Mouse (Mus musculus) liver, postnatal 0 days (tissue): Measurements from ENCODE around the gene Aph1c. TPM values are rescaled to one million over a fixed set of nuclear protein-coding genes. Genes with fewer than 3 reads are reported as not detected.

ENCODE experiments used
- ATAC-seq: fragments of 200-750 bp; cut with Nextera tagmentation; 2 replicates; pipeline ENCODE4 v1.8.0; 2017; ENCODE audit warnings: mild to moderate bottlenecking, moderate library complexity
- DNase-seq: peaks from one replicate; pipeline ENCODE4 v3.0.0-alpha.2; 2016
- H3K27ac ChIP-seq: fragments of 300-500 bp; sonication (generic); 2 replicates; pipeline ENCODE4 v1.5.1; 2014; ENCODE audit warnings: antibody characterized with exemption, moderate library complexity, mild to moderate bottlenecking, low read depth
- H3K27me3 ChIP-seq: fragments of 300-500 bp; sonication (generic); 2 replicates; pipeline ENCODE4 v1.6.1; 2014; ENCODE audit warnings: low read length, control low read depth, mixed read lengths; ENCODE audit not compliant: insufficient read depth
- H3K36me3 ChIP-seq: fragments of 300-500 bp; sonication (generic); replicated peaks from 2 replicates; pipeline ENCODE4 v1.6.1; 2014; ENCODE audit warnings: mild to moderate bottlenecking, control low read depth, low read length, moderate library complexity, mixed read lengths; ENCODE audit not compliant: insufficient read depth
- H3K4me1 ChIP-seq: fragments of 300-500 bp; sonication (generic); 2 replicates; pipeline ENCODE4 v1.6.1; 2014; ENCODE audit warnings: antibody characterized with exemption, mild to moderate bottlenecking, control low read depth; ENCODE audit not compliant: insufficient read depth
- H3K4me2 ChIP-seq: fragments of 300-500 bp; sonication (generic); 2 replicates; pipeline ENCODE4 v1.6.1; 2014; ENCODE audit warnings: low read depth, mild to moderate bottlenecking, low read length, moderate library complexity, mixed read lengths
- H3K4me3 ChIP-seq: fragments of 300-500 bp; sonication (generic); 2 replicates; pipeline ENCODE4 v1.5.1; 2014; ENCODE audit warnings: low read depth, low read length
- H3K9ac ChIP-seq: fragments of 300-500 bp; sonication (generic); replicated peaks from 2 replicates; pipeline ENCODE4 v1.6.1; 2014; ENCODE audit warnings: mild to moderate bottlenecking, moderate library complexity
- H3K9me3 ChIP-seq: fragments of 300-500 bp; sonication (generic); 2 replicates; pipeline ENCODE4 v1.6.1; 2016; ENCODE audit warnings: mild to moderate bottlenecking, control low read depth, low read length, mixed read lengths
- CTCF ChIP-seq: sonication (generic); IDR thresholded peaks from 2 replicates; pipeline ENCODE4 v1.5.1; 2016; ENCODE audit warnings: antibody characterized with exemption, low read depth
- EP300 ChIP-seq: IDR thresholded peaks from 2 replicates; pipeline ENCODE4 v1.6.1; 2016; ENCODE audit warnings: antibody characterized with exemption, low read depth, mild to moderate bottlenecking
- WGBS: fragments of 180-500 bp; shearing (Covaris S2); extraction: QIAGEN DNeasy Blood & Tissue Kit; methylation state at CpG from one replicate; pipeline ENCODE4 v1.1.7; 2014; ENCODE audit not compliant: insufficient replicate concordance; 5-methylcytosine and 5-hydroxymethylcytosine counted together
- polyA plus RNA-seq: library from polyadenylated mRNA; unstranded; fragments of >200 nt; fragmentation: Nextera tagmentation; extraction: Ambion mirVana; gene quantifications from 2 replicates; pipeline ENCODE4 v1.2.1, GENCODE M21; 2015

Aph1c gene
- polyA plus RNA-seq, 1 experiment from 2014 or later: 3.3 TPM

DNA sequence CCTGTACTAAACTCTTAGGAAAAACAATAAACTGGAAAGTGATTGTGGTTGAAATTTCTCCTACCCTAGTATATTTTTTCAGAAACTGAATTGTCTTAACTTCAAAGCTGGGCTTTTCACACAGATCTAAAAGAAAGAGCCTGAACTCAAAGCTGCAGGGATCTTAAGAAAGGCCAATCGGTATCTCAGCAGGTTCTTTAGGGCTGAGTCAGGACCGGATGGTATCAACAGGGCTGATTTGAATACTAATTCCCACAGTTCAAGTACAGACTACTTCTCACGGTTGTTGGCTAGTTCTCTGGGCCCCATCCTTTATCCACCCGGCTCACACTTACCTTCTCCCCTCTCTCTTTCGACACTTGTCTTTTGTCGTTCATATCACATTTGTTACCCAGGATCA lies 18.1 kb upstream of the Aph1c start:
- Histone ChIP-seq H3K36me3 (peaks cover 18% of the 10 kb centered on the region), H3K9ac (no peak overlapping the region), H3K4me2 (no peak overlapping the region), H3K9me3 (no peaks in the 10 kb centered on the region), H3K27ac (no peak overlapping the region), H3K27me3 (no peaks in the 10 kb centered on the region), H3K4me3 (no peak overlapping the region), H3K4me1 (no peaks in the 10 kb centered on the region)
- ATAC-seq: no peak
- no peak for TF ChIP-seq EP300
- no peak for TF ChIP-seq CTCF
- WGBS: 81% methylated on average over 6 of the region's 6 CpGs
- DNase-seq: no peak

DNA sequence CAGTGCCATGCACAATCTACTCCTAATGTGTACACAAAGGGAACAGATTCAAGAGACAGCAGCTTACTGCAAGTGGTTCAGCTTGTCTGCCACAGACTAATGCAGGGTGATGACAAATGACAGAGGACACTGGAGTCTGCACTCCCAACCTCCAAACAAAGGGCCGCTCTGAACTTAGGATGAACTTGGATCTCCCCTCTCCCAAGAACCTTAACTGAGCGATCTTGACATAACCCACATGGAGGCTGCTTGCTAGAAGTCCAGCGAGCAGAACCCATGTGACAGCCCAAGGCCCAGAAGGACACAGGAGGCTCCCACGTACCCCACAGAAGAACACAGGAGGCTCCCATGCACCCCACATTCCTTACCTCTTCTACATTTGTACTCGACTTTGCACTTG lies 16.4 kb upstream of the Aph1c start:
- Histone ChIP-seq H3K4me1 (no peaks in the 10 kb centered on the region), H3K4me2 (no peak overlapping the region), H3K27me3 (no peaks in the 10 kb centered on the region), H3K27ac (no peak overlapping the region), H3K36me3 (peaks cover 31% of the 10 kb centered on the region), H3K9me3 (no peaks in the 10 kb centered on the region), H3K4me3 (no peak overlapping the region), H3K9ac (no peak overlapping the region)
- ATAC-seq (no peak), DNase-seq (no peak)
- no peak for TF ChIP-seq CTCF
- TF ChIP-seq EP300: no peak
- 81% methylated on average over 5 of the region's 5 CpGs for WGBS

DNA sequence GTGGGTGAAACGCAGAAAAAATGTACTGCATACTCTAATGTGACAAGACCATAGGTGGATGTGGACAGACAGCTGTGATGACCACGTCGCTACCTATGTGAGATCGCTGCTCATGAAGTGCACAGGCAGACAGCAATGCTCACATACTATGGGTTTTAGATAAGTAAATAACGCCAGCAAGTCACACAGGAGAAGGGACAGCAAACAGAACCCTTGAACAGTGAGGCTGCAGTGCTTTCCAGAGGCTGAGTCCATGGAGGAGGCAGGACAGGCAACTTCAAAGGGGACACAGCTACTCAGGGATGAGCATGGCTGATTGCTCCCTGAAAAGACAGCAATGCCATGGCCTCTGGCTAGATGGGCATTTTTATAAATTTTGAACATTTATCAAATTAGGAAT lies 12.3 kb upstream of the Aph1c start:
- Histone ChIP-seq H3K4me3 (no peak overlapping the region), H3K4me1 (no peaks in the 10 kb centered on the region), H3K9me3 (no peaks in the 10 kb centered on the region), H3K27me3 (no peaks in the 10 kb centered on the region), H3K36me3 (peaks cover 30% of the 10 kb centered on the region), H3K9ac (no peak overlapping the region), H3K27ac (no peak overlapping the region), H3K4me2 (no peak overlapping the region)
- 70% methylated on average over 5 of the region's 5 CpGs for WGBS
- ATAC-seq (no peak), DNase-seq (no peak)
- TF ChIP-seq EP300 (no peak), CTCF (no peak)

- H3K27me3 ChIP-seq: no peaks in the 10 kb centered on the region
- 3% methylated on average over 24 of the region's 24 CpGs for WGBS
- H3K36me3 ChIP-seq: no peaks in the 10 kb centered on the region
- no peaks in the 10 kb centered on the region for H3K9me3 ChIP-seq
- H3K9ac ChIP-seq: peak overlapping the region; percentile 67
- peak overlapping the region; percentile 53; the same call in 1 of the 2 replicates for H3K27ac ChIP-seq
- H3K4me2 ChIP-seq: peak overlapping the region; percentile 98
- ATAC-seq (peak; percentile 48), DNase-seq (no peak)
- peaks cover 20% of the 10 kb centered on the region for H3K4me1 ChIP-seq
- TF ChIP-seq EP300: no peak
- TF ChIP-seq CTCF: peak; percentile 27
- peak overlapping the region; percentile 59 for H3K4me3 ChIP-seq
These were observed 563 bp upstream of the Aph1c start for GRCm38 (mm10) chr9:66835097-66835480.

DNA sequence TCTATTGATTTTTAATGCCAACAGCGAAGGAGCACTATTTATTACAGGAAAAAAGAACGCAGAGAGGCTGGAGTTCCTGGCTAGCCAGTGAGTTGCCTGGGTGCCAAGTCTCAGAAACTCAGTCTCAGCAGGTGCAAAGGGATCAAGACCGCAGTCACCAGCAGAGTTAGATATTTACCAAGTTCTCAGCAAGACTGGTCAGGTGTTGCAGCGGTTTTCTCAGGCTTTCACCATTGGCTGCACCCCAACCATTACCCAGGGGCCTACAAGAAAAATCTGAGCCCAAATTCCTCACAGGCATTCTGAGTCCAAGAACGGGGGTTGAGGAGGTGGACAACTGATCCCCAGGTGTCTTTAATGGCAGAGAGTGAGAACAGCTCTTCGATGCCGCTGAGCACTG lies 675 bp downstream of the Aph1c start:
- Histone ChIP-seq H3K27me3 (no peaks in the 10 kb centered on the region), H3K9me3 (no peaks in the 10 kb centered on the region), H3K27ac (no peak overlapping the region), H3K4me2 (peak overlapping the region; percentile 98), H3K36me3 (no peaks in the 10 kb centered on the region), H3K9ac (peak overlapping the region; percentile 58; the same call in 1 of the 2 replicates), H3K4me1 (peaks cover 20% of the 10 kb centered on the region), H3K4me3 (peak overlapping the region; percentile 59)
- DNase-seq: no peak
- WGBS: 37% methylated on average over 7 of the region's 7 CpGs
- no peak for ATAC-seq
- TF ChIP-seq CTCF: no peak

DNA sequence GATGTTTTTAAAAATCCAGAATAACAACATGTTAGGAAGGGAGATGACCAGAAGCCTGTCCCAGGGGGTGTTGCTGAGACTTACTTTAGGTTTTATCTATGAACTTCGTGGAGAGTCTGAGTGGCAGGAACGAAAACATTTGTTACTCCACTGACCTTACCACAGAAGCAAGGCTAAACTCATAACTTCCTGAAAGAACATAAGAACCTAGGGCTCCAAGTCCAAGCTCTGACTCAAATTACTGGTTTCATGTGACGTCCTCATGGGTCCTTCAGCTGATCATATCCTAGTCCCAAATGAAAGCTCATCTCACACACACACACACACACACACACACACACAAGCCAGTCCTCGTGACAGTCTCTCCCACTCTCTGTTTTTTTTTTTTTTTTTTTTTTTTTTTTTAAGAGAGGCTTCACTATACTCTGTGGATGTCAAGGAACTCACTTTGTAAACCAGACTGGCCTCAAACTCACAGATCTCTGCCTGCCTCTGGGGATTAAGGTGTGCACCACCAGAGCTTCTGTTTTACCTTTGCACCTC lies 2.1 kb downstream of the Aph1c start:
- peak overlapping the region; percentile 44 for H3K27ac ChIP-seq
- no peaks in the 10 kb centered on the region for H3K36me3 ChIP-seq
- H3K4me2 ChIP-seq: no peak overlapping the region
- no peaks in the 10 kb centered on the region for H3K27me3 ChIP-seq
- 34% methylated on average over 4 of the region's 4 CpGs for WGBS
- no peak for ATAC-seq
- DNase-seq: no peak
- H3K9me3 ChIP-seq: no peaks in the 10 kb centered on the region
- no peak overlapping the region for H3K4me3 ChIP-seq
- H3K9ac ChIP-seq: no peak overlapping the region
- TF ChIP-seq CTCF: no peak
- peaks cover 20% of the 10 kb centered on the region for H3K4me1 ChIP-seq

GRCm38 (mm10) chr9:66825990-66826389 lies 8.5 kb downstream of the Aph1c start:
- no peak overlapping the region for H3K27ac ChIP-seq

More at GRCm38 (mm10) chr9:66825990-66826389, 8.5 kb downstream of the Aph1c start:
- no peak for ATAC-seq
- no peak for DNase-seq
- H3K9ac ChIP-seq: no peak overlapping the region
- TF ChIP-seq EP300 (no peak), CTCF (peak; percentile 82)
- no peaks in the 10 kb centered on the region for H3K9me3 ChIP-seq
- H3K4me1 ChIP-seq: no peaks in the 10 kb centered on the region
- no peak overlapping the region for H3K4me3 ChIP-seq
- no peaks in the 10 kb centered on the region for H3K27me3 ChIP-seq
- H3K4me2 ChIP-seq: no peak overlapping the region
- WGBS: 32% methylated on average over 1 of the region's 1 CpGs
- H3K36me3 ChIP-seq: 0 out of 2 replicates have a peak, but pooled peaks cover 2% of the 10 kb centered on the region
